Mouse (Mus musculus) ovary, postnatal 10 days (tissue): Measurements from ENCODE around the gene Tnfrsf4.

Experiments used
- DNase-seq: peaks from one replicate; pipeline ENCODE4 v3.0.0; 2022; ENCODE audit warnings: low spot score

The Tnfrsf4 gene

GRCm38 (mm10) chr4:156013637-156014036, at the start of gene Tnfrsf4:
Gene Tnfrsf4, plus strand, starts transcription at chr4:156013843.
- DNase-seq: no peak

DNA sequence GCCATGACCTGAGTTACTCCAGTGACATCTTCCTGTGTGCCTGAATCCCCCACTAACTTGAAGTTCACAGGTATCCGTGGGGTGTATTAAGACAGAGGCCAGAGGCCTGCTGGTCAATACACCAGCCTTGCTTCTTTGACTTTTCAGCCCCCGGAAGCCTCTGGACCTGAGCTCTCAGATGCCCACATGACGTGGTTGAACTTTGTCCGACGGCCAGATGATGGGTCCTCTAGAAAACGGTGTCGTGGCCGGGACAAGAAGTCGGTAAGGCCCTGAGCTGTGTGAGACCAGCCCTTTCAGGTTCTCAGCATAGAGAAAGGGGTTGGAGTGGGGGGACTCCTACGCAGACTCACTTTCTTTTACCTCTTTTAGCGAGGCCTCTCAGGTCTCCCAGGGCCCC, 49.2 kb upstream of the Tnfrsf4 start:
- no peak for DNase-seq

GRCm38 (mm10) chr4:155969043-155969653, 44.5 kb upstream of the Tnfrsf4 start:
- no peak for DNase-seq

GRCm38 (mm10) chr4:155970286-155970685, 43.4 kb upstream of the Tnfrsf4 start:
- no peak for DNase-seq

DNA sequence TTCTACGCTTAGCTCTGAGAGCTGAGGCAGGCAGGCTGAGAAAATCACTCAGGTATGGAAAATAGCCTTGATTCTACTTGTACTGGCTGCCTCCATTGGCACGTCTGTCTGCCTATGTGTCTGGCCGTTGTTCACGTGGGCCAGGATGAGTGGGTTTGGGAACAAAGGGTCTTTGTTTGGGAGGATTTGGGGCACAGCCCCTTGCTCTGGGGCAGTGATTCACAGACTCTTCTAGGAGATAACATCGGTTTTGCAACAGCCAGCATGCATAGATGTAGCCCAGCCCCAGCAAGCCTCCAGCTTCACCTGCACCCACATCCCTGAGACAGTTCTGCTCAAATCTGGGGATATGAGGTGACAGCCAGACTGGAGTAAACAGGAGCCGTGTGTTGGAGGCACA, 41.0 kb upstream of the Tnfrsf4 start:
- DNase-seq: no peak

GRCm38 (mm10) chr4:155973239-155973638, 40.4 kb upstream of the Tnfrsf4 start:
- DNase-seq: no peak

DNA sequence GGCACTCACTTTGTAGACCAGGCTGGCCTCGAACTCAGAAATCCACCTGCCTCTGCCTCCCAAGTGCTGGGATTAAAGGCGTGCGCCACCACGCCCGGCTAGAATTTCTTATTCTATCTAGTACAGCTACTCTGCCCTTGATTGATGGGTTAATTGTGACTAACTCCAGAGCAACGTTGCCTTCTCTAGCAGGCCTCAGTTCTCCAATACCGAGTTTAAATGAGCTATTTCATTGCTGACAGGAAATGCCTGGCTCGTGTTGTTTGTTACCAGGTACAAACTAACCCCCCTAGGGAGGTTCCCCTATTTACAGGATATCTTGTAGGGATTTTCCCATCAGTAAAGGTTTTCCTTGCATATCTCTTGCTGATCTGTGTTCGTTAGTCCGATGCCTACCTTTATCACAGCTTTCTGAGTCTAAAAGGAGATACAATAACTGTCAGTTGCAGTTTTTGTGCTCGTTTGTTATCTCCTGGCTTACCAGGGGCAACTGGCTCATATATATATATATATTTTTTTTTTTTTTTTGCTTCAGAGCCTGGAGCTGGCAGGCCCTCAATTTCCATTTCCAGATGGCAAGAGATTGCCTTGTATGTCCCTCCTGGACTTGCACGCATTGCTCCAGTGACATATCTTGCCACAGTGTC, 32.1 kb upstream of the Tnfrsf4 start:
- no peak for DNase-seq

- no peak for DNase-seq
Observed at GRCm38 (mm10) chr4:155983788-155984187, 29.9 kb upstream of the Tnfrsf4 start.

DNA sequence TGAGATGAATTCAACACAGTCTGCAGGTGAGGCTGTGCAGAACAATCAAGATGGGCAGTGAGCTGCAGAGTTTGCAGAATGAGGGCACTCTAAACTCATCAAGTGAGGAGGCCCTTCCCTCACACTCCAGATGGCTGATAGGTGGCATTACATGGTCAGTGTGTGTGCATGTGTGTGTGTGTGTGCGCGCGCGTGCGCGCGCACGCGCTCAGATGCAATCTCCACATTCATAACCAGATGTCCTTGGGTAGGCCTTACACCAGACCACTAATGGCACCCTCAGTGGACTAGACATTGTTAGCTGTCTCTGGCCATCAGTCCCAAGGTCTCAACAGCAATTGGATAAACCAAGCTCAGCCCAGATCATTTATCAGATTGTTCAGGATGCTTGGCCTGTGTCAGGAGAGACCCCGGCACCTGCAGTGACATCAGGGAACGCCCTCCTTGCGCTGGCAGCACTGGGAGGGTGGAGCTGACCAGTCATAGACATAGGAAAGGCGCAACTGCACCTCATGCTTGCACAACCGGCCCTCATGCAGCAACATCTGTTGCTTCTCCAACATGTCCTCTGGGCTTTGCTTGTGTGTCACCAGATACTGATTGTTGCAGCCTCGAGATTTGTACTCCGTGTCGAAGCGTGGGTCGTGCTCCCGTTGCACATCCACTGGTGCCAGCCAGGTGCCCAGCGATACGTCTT, 22.3 kb upstream of the Tnfrsf4 start:
- DNase-seq: no peak

DNA sequence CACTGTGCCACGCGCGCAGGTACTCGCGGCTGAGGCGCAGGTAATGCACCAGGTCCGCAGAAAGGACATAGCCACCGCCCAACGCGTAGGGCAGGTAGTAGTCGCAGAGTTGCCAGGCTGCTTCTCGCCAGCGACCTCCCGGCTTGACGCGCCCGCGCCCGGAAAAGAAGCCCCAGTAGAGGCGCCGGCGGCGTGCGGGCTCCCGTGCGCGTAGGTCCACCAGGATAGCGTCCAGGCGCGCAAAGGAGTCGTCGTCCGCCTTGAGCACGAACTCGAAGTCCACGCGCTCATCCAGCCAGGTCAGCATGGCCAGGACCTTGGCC, 21.8 kb upstream of the Tnfrsf4 start:
- DNase-seq: no peak

GRCm38 (mm10) chr4:155992241-155992905, 21.3 kb upstream of the Tnfrsf4 start, which contains the start of the genes B3galt6 and Sdf4:
Gene B3galt6, minus strand, starts transcription at chr4:155992649.
Gene Sdf4, plus strand, starts transcription at chr4:155992872.
- DNase-seq: peak; percentile 72

DNA sequence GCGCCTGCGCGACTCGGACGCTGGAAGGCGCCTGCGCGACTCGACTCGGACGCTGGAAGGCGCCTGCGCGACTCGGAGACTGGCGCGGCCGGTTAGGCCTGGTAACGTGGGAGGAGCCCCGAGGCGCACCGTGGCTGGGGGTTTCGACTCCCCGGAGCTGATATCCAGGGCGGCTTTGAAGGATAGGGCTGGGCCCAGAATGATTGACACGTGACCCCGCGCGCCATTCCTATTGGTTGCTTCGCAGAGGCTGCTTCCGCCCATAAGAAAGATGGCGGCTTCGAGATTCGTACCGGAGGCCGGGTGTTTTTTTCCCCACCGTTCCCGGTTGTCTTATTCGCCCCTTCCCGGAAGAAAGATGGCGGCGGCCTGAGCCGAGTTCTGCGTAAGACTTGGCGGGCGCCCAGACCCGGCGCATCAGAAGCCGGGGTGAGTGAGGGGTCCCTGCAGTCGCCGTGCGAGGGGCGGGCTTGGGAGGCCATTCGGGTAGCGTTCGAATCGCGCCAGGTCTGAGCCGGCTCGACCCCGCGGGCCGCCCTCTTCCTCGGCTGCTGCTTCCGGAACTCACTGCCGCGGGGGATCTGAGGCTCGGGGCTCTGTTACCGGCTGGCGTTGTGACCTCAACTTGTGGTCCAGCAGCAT, 20.6 kb upstream of the Tnfrsf4 start:
- peak; percentile 97 for DNase-seq

GRCm38 (mm10) chr4:155993606-155994005, 20.0 kb upstream of the Tnfrsf4 start:
- DNase-seq: no peak

DNA sequence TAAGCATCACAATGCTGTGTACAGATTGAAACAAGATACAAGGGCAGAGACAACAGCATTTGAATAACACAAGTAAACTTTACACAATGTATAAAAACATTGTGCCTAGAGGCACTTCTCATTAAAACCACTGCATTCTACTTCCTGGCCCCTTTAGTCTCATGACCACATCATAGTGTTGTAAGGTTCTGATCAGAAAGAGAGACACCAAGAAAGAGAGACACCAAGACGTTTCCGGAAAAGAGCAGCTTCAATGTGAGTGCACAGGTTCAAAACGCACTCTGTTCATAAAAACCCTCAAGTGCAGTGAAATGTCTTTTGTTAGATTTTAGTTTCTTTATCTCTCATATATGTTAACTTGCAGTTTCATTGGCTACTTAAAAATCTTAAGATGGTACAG, 9.5 kb upstream of the Tnfrsf4 start:
- no peak for DNase-seq

- no peak for DNase-seq
Observed at GRCm38 (mm10) chr4:156008369-156008768, 5.3 kb upstream of the Tnfrsf4 start.

DNA sequence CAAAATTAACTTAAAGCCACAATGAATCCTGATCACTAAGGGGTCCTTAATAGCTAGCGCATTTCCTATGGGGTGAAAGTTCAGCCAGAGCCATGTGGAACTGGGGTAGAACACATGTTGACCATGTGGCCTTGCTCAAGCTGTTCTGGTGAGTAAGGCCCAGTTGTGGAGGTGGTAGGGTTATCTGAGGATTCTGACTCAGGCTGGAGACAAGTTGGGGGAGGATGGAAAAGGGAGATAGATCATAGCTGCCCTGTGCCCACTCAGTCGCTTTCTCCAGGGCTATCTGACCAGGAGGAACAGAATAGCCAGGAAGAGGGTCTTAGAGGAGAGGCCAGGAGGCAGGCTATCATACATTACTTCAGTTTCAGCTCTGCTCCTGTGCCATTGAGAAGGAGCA, 793 bp downstream of the Tnfrsf4 start:
- no peak for DNase-seq

DNA sequence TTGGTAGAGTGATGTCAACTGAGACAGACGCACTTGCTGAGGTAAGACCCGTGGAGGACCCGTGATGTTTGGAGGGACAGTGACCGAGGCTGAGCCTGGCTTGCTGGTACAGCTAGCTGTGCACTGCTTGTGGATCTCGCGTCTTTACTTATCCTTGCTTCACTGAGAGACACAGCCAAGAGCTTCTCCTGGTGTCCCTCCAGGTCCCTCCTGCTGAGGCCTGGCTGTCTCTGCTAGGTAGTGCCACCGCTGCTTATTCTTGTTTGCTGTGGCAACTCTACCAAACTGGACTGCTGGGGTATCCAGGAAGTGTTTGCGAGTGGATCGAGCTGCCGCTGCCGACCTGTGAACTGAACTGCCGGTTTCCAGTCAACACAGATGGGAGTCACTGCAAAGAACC, 6.1 kb downstream of the Tnfrsf4 start:
- DNase-seq: no peak

DNA sequence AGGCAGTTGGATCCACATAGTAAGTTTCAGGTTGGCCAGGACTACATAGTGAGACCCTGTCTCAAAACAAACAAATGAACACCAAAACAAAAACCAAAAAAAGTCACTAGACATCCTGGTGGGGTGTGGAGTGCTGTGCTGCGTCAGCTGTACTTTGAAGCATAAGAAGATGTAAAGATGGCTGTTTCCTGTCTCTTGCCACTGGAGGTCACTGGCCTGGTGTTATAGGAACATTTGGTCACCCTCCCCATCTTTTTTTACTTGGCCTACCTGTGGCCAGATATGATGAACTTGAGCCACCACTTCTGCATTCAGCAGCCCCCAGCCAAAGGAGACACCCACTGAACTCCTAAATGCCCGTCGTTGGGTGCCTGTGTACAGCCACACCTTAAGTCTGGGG, 7.7 kb downstream of the Tnfrsf4 start:
- DNase-seq: no peak

- DNase-seq: no peak
Observed at GRCm38 (mm10) chr4:156021942-156022419, 8.3 kb downstream of the Tnfrsf4 start.

GRCm38 (mm10) chr4:156023520-156023919, 9.9 kb downstream of the Tnfrsf4 start:
- no peak for DNase-seq

DNA sequence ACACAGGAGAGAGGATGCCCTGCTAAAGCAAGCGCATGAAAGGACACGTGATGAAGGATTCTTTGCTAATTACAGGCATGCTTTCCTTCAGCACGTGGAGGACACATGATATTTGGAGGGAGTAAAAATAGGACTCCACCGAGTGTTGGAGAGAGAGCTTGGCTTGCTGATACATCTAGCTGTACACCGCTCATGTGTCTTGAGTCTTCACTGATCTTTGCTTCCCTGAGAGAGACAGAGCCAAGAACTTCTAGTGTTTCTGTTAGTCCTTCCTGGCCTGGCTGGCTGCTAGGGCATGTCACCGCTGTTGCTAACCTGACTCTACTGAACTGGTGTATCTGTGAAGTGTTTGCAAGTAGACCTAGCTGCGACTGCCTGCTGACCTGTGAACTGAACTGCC, 10.5 kb downstream of the Tnfrsf4 start:
- no peak for DNase-seq

- no peak for DNase-seq
Observed at GRCm38 (mm10) chr4:156026013-156026412, 12.4 kb downstream of the Tnfrsf4 start, which contains the start of gene Tnfrsf18. Gene Tnfrsf18, plus strand, starts transcription at chr4:156026164.
